ENCODE assay signal across 8 mouse cellular contexts in the genomic region with DNA sequence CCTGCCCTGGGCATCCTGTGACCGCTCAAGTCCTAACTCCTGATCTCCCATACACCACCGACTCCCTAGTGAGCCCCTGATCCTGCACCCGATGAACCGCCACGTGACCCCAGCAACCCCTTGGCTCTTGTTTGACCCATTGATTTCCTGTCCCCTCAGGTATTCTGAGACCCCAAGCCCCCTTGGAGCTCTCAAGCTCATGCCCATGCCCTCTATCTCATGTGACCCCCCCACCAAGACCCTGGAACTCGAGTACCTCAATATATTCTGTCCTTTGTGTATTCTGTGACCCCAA. TPM values are rescaled to one million over a fixed set of nuclear protein-coding genes. Genes with fewer than 3 reads are reported as not detected.
DNase-seq lines count a peak whose midpoint lies in the region; ATAC-seq lines count a peak whose summit lies in the region.

No protein-coding gene starts in this region.

- peak overlapping the region; percentile 95 for H3K4me3 ChIP-seq in brown adipose tissue, adult 24 weeks (ENCODE audit: insufficient read depth, low read depth, low read length)
- peak overlapping the region; percentile 73 for H3K4me3 ChIP-seq in hindbrain, embryonic 12.5 days
- H3K4me3 ChIP-seq in midbrain, embryonic 14.5 days (replicated peaks; ENCODE audit: low read depth, low read length): peak overlapping the region; percentile 79

- peak overlapping the region; percentile 91 for H3K9ac ChIP-seq in hindbrain, embryonic 12.5 days
- H3K9ac ChIP-seq in midbrain, embryonic 14.5 days (replicated peaks; ENCODE audit: low read length): peak overlapping the region; percentile 82

- no peaks in the 10 kb centered on the region for H3K27me3 ChIP-seq in hindbrain, embryonic 12.5 days
- H3K27me3 ChIP-seq in midbrain, embryonic 14.5 days (ENCODE audit: control insufficient read depth, insufficient read depth, low read length): no peaks in the 10 kb centered on the region

- WGBS in hindbrain, embryonic 12.5 days: 28% methylated on average over 6 of the region's 6 CpGs
- WGBS in midbrain, embryonic 14.5 days: 23% methylated on average over 6 of the region's 6 CpGs

- H3K9me3 ChIP-seq in hindbrain, embryonic 12.5 days (replicated peaks): no peaks in the 10 kb centered on the region
- no peaks in the 10 kb centered on the region for H3K9me3 ChIP-seq in midbrain, embryonic 14.5 days (ENCODE audit: control insufficient read depth, low read length)

- H3K27ac ChIP-seq in brown adipose tissue, adult 24 weeks (replicated peaks; ENCODE audit: low read depth, low read length): peak overlapping the region; percentile 69; the same call in 1 of the 2 replicates
- H3K27ac ChIP-seq in hindbrain, embryonic 12.5 days: peak overlapping the region; percentile 95; the same call in 1 of the 2 replicates
- H3K27ac ChIP-seq in midbrain, embryonic 14.5 days (replicated peaks; ENCODE audit: low read depth, low read length): peak overlapping the region; percentile 73; the same call in 1 of the 2 replicates

- ATAC-seq in hindbrain, embryonic 12.5 days (ENCODE audit: low FRiP score): no peak
- 0 out of 2 replicates have a peak, but pooled peaks have one; percentile 0 for ATAC-seq in midbrain, embryonic 14.5 days (ENCODE audit: low FRiP score, low TSS enrichment)
- ATAC-seq in cerebellum, adult (ENCODE audit: insufficient number of reproducible peaks, low FRiP score, low TSS enrichment): no peak

- H3K36me3 ChIP-seq in hindbrain, embryonic 12.5 days: peaks cover 5% of the 10 kb centered on the region
- no peaks in the 10 kb centered on the region for H3K36me3 ChIP-seq in midbrain, embryonic 14.5 days (ENCODE audit: control insufficient read depth, insufficient read depth, low read length)

- H3K4me1 ChIP-seq in brown adipose tissue, adult 24 weeks (ENCODE audit: control insufficient read depth, insufficient read depth, insufficient read length, low read length): peaks cover 3% of the 10 kb centered on the region; the same call in 1 of the 2 replicates
- H3K4me1 ChIP-seq in hindbrain, embryonic 12.5 days: peaks cover 66% of the 10 kb centered on the region
- peaks cover 41% of the 10 kb centered on the region for H3K4me1 ChIP-seq in midbrain, embryonic 14.5 days (ENCODE audit: control insufficient read depth, insufficient read depth, low read length)

- H3K4me2 ChIP-seq in hindbrain, embryonic 12.5 days (replicated peaks): peak overlapping the region; percentile 89
- H3K4me2 ChIP-seq in midbrain, embryonic 14.5 days (ENCODE audit: low read length): peak overlapping the region; percentile 72

- peak; percentile 17 for DNase-seq in layer of hippocampus, adult 11-12 months (ENCODE audit: low spot score)
- no peak for DNase-seq in layer of hippocampus, postnatal 25 days (ENCODE audit: extremely low spot score in 1 of 2, low spot score in 1 of 2)
- no peak for DNase-seq in midbrain, embryonic 14.5 days
- no peak for DNase-seq in spleen, postnatal 14 days (ENCODE audit: low spot score in 2 of 2)
- DNase-seq in ovary, postnatal 14 days (ENCODE audit: low spot score): no peak

RNA-seq across cellular contexts. Expression of gene Ssbp4, which starts 1.1 kb away (rescaled TPM):
- total RNA-seq in layer of hippocampus, postnatal 25 days (2021): 100 to 1,000 TPM; 285 to 304 TPM
- polyA plus RNA-seq in brown adipose tissue, adult 24 weeks (2012; ENCODE audit: insufficient read depth, insufficient read length, missing spikeins): 29.6 and 45.0 TPM in 2 replicates
- polyA plus RNA-seq in hindbrain, embryonic 12.5 days (2016; fragmentation: Nextera tagmentation; extraction: Ambion mirVana): 141 and 143 TPM in 2 replicates
- polyA plus RNA-seq in midbrain, embryonic 14.5 days (2014; fragmentation: Nextera tagmentation; extraction: Ambion mirVana): 172 and 213 TPM in 2 replicates

RNA-seq across cellular contexts. Expression of gene Lrrc25, which starts 8.4 kb away (rescaled TPM):
- total RNA-seq in layer of hippocampus, postnatal 25 days (2021): 1 to 10 TPM in 1 of 2 experiments, under 1 TPM in 1; 0.63 to 1.0 TPM
- 2.0 TPM in 2 replicates for polyA plus RNA-seq in brown adipose tissue, adult 24 weeks (2012; ENCODE audit: insufficient read depth, insufficient read length, missing spikeins)
- 0.79 and 1.1 TPM in 2 replicates for polyA plus RNA-seq in hindbrain, embryonic 12.5 days (2016; fragmentation: Nextera tagmentation; extraction: Ambion mirVana)
- polyA plus RNA-seq in midbrain, embryonic 14.5 days (2014; fragmentation: Nextera tagmentation; extraction: Ambion mirVana): 0.34 and 1.1 TPM in 2 replicates

RNA-seq across cellular contexts. Expression of gene Isyna1, which starts 13.4 kb away (rescaled TPM):
- total RNA-seq in layer of hippocampus, postnatal 25 days (2021): 10 to 100 TPM; 41.5 to 47.0 TPM
- polyA plus RNA-seq in brown adipose tissue, adult 24 weeks (2012; ENCODE audit: insufficient read depth, insufficient read length, missing spikeins): 7.7 and 17.4 TPM in 2 replicates
- polyA plus RNA-seq in hindbrain, embryonic 12.5 days (2016; fragmentation: Nextera tagmentation; extraction: Ambion mirVana): 128 and 138 TPM in 2 replicates
- polyA plus RNA-seq in midbrain, embryonic 14.5 days (2014; fragmentation: Nextera tagmentation; extraction: Ambion mirVana): 91.9 and 101 TPM in 2 replicates

RNA-seq across cellular contexts. Expression of gene Gdf15, which starts 24.7 kb away (rescaled TPM):
- under 1 TPM in 1 of 2 experiments, not detected in 1; 0.26 TPM for total RNA-seq in layer of hippocampus, postnatal 25 days (2021)
- polyA plus RNA-seq in brown adipose tissue, adult 24 weeks (2012; ENCODE audit: insufficient read depth, insufficient read length, missing spikeins): 1.7 TPM in 2 replicates
- polyA plus RNA-seq in hindbrain, embryonic 12.5 days (2016; fragmentation: Nextera tagmentation; extraction: Ambion mirVana): 0.15 and 0.17 TPM in 2 replicates
- 0.16 and 0.20 TPM in 2 replicates for polyA plus RNA-seq in midbrain, embryonic 14.5 days (2014; fragmentation: Nextera tagmentation; extraction: Ambion mirVana)

RNA-seq across cellular contexts. Expression of gene Pgpep1, which starts 52.6 kb away (rescaled TPM):
- total RNA-seq in layer of hippocampus, postnatal 25 days (2021): 10 to 100 TPM; 21.1 to 25.1 TPM
- 31.0 and 37.7 TPM in 2 replicates for polyA plus RNA-seq in brown adipose tissue, adult 24 weeks (2012; ENCODE audit: insufficient read depth, insufficient read length, missing spikeins)
- polyA plus RNA-seq in hindbrain, embryonic 12.5 days (2016; fragmentation: Nextera tagmentation; extraction: Ambion mirVana): 101 and 125 TPM in 2 replicates
- 86.9 and 95.8 TPM in 2 replicates for polyA plus RNA-seq in midbrain, embryonic 14.5 days (2014; fragmentation: Nextera tagmentation; extraction: Ambion mirVana)
